Mouse (Mus musculus) thymus, adult 2 months (tissue): ENCODE data around the gene Gm973.

Experiments used
- CTCF ChIP-seq: fragments of 200-500 bp; IDR thresholded peaks from 2 replicates; pipeline ENCODE4 v1.5.1; 2012; ENCODE audit warnings: mild to moderate bottlenecking, control low read depth, low read length, moderate library complexity, borderline replicate concordance; ENCODE audit not compliant: control insufficient read depth, poor library complexity, insufficient read depth; ENCODE audit errors: extremely low read depth
- POLR2A ChIP-seq: fragments of 200-500 bp; IDR thresholded peaks from 2 replicates; pipeline ENCODE4 v1.6.1; 2012; ENCODE audit warnings: mild to moderate bottlenecking, low read length, control low read depth, moderate library complexity; ENCODE audit not compliant: control insufficient read depth, poor library complexity, insufficient read depth; ENCODE audit errors: extremely low read depth

GRCm38 (mm10) chr1:59548486-59548885 is 32.4 kb downstream of the Gm973 start:
- TF ChIP-seq CTCF: no peak
- no peak for TF ChIP-seq POLR2A
